Mouse (Mus musculus) myocyte (in vitro differentiated cells): ENCODE measurements around the gene Gm6993.

Experiments used
- CEBPB ChIP-seq: IDR thresholded peaks from 2 replicates; pipeline ENCODE4 v1.6.1; 2011; ENCODE audit warnings: mild to moderate bottlenecking, moderate library complexity; ENCODE audit not compliant: poor library complexity, insufficient read depth, severe bottlenecking
- E2F4 ChIP-seq: IDR thresholded peaks from one replicate; pipeline ENCODE4 v1.6.1; 2011; ENCODE audit warnings: mild to moderate bottlenecking, control low read depth, moderate library complexity; ENCODE audit not compliant: insufficient read depth
- MAX ChIP-seq: IDR thresholded peaks from one replicate; pipeline ENCODE4 v1.6.1; 2011; ENCODE audit warnings: low read depth, mild to moderate bottlenecking, control low read depth
- MYOD1 ChIP-seq, 3 experiments: IDR thresholded peaks; one replicate each; pipeline ENCODE4 v1.6.1; 2011; ENCODE audit warnings: control low read depth in 2 of 3, low read depth in 2 of 3, mild to moderate bottlenecking in 2 of 3, moderate library complexity in 1 of 3; ENCODE audit not compliant: insufficient read length in 2 of 3, control insufficient read depth in 1 of 3
- MYOG ChIP-seq, 3 experiments: IDR thresholded peaks; one replicate each; pipeline ENCODE4 v1.6.1; 2011; ENCODE audit warnings: control low read depth in 2 of 3, low read depth in 2 of 3, mild to moderate bottlenecking in 2 of 3; ENCODE audit not compliant: insufficient read length in 2 of 3, control insufficient read depth in 1 of 3, insufficient read depth in 1 of 3
- POLR2A ChIP-seq: IDR thresholded peaks from one replicate; pipeline ENCODE4 v1.6.1; 2011; ENCODE audit warnings: low read depth, mild to moderate bottlenecking, control low read depth, moderate library complexity; ENCODE audit not compliant: insufficient read length
- TCF12 ChIP-seq: IDR thresholded peaks from one replicate; pipeline ENCODE4 v1.6.1; 2011; ENCODE audit warnings: mild to moderate bottlenecking, control low read depth; ENCODE audit not compliant: poor library complexity, insufficient read depth, severe bottlenecking
- TCF3 ChIP-seq: IDR thresholded peaks from one replicate; pipeline ENCODE4 v1.6.1; 2011; ENCODE audit warnings: low read depth, control low read depth; ENCODE audit not compliant: insufficient read length
- USF1 ChIP-seq: IDR thresholded peaks from one replicate; pipeline ENCODE4 v1.6.1; 2011; ENCODE audit warnings: low read depth, mild to moderate bottlenecking, control low read depth, moderate library complexity

- no peak for TF ChIP-seq MYOD1 (IDR thresholded peaks at IDR 0.05; ENCODE audit: control insufficient read depth in 1 of 3, insufficient read length in 2 of 3, low read depth in 2 of 3)
- no peak for TF ChIP-seq TCF12
- no peak for TF ChIP-seq POLR2A
- TF ChIP-seq USF1: no peak
- TF ChIP-seq CEBPB: no peak
- TF ChIP-seq MYOG (IDR thresholded peaks at IDR 0.05; ENCODE audit: control insufficient read depth in 1 of 3, insufficient read depth in 1 of 3, insufficient read length in 2 of 3, low read depth in 2 of 3): no peak
- TF ChIP-seq E2F4: no peak
- no peak for TF ChIP-seq MAX
- TF ChIP-seq TCF3: no peak
These were observed 23.3 kb upstream of the Gm6993 start for GRCm38 (mm10) chr12:31217232-31217631.
